8 mouse cellular contexts compared by ENCODE assay signal in genomic region chr9:120570741-120571592, GRCm38 (mm10). TPM values are rescaled to one million over a fixed set of nuclear protein-coding genes. Genes with fewer than 3 reads are reported as not detected.
DNase-seq lines count a peak whose midpoint lies in the region; ATAC-seq and TF ChIP-seq lines count a peak whose summit lies in the region.

TSS of gene Rpl14 (plus strand) at chr9:120571444.

- intact Hi-C loops in left cerebral cortex, postnatal 10 days (cut with DNase I) = loop anchor here (2.0 to 10.0 kb wide), 2 partner anchors 68 to 804 kb away; no protein-coding TSS in a partner anchor

- peak; percentile 95 for TF ChIP-seq POLR2A in cortical plate, adult 2 months (IDR thresholded peaks at IDR 0.05; ENCODE audit: extremely low read depth, insufficient read depth, low read length)

- DNase-seq in gastrocnemius, postnatal 10 days = peak; percentile 99
- DNase-seq in left cerebral cortex, postnatal 10 days (ENCODE audit: extremely low spot score in 1 of 2, low spot score in 2 of 2) = peak; percentile 97 to 99
- peak; percentile 99 for DNase-seq in right cerebral cortex, postnatal 25 days
- DNase-seq in urinary bladder, postnatal 4 days (ENCODE audit: low spot score in 2 of 2) = peak; percentile 97 to 99

- peak within 1 kb of the TSS; percentile 58 for H3K4me3 ChIP-seq in cortical plate, adult 2 months (ENCODE audit: insufficient read depth, low read length)

- TF ChIP-seq CTCF in cortical plate, adult 2 months (IDR thresholded peaks at IDR 0.05; ENCODE audit: extremely low read depth, insufficient read depth, low read length) = no peak

- H3K4me1 ChIP-seq in cortical plate, adult 2 months (ENCODE audit: control insufficient read depth, insufficient read depth, low read length) = peaks cover 3% of the 10 kb centered on the region; the same call in 1 of the 2 replicates

- ATAC-seq in activated CD4-positive, CD25-positive, alpha-beta regulatory T cell, adult 4 months = peak; percentile 98
- ATAC-seq in inflammation-experienced regulatory T-cells, adult 6 months = peak; percentile 95
- ATAC-seq in megakaryocyte-erythroid progenitor cell, adult 5-6 weeks (replicated peaks; ENCODE audit: low FRiP score, low TSS enrichment, poor library complexity, severe bottlenecking) = peak; percentile 87

- 0 out of 2 replicates have a peak within 1 kb of the TSS, but pooled peaks have one; percentile 48 for H3K27ac ChIP-seq in cortical plate, adult 2 months (ENCODE audit: insufficient read depth, low read length)

RNA-seq across cellular contexts. Expression of gene Rpl14, which starts in this region (rescaled TPM):
- 1,000 to 10,000 TPM; 2,156 to 2,621 TPM for polyA plus RNA-seq in activated CD4-positive, CD25-positive, alpha-beta regulatory T cell, adult 4 months (2017; shearing (Covaris generic))
- polyA plus RNA-seq in cortical plate, adult 2 months (2012; rRNA removed) = 326 and 355 TPM in 2 replicates
- 100 to 1,000 TPM; 538 to 546 TPM for total RNA-seq in gastrocnemius, postnatal 10 days (2021)
- 1,000 to 10,000 TPM; 1,512 to 2,767 (median 2,161) TPM for polyA plus RNA-seq in inflammation-experienced regulatory T-cells, adult 6 months (2017; shearing (Covaris generic))
- total RNA-seq in left cerebral cortex, postnatal 10 days (2021) = 100 to 1,000 TPM; 273 to 293 TPM
- total RNA-seq in megakaryocyte-erythroid progenitor cell, adult 5-6 weeks (2014; fragmentation: Nextera tagmentation) = 2,590 and 2,648 TPM in 2 replicates
- total RNA-seq in megakaryocyte-erythroid progenitor cell, adult 5-6 weeks (2017) = 3,531 and 3,679 TPM in 2 replicates

Comparison
In these comparisons a context has a peak if more than half of its experiments do, and no peak if none do; other contexts are left out.
1. Peak in every context shown above with its lines: DNase-seq, ATAC-seq, H3K4me3 ChIP-seq and H3K27ac ChIP-seq.
2. RNA of gene Rpl14 (total RNA-seq): 2,590 to 3,679 TPM in megakaryocyte-erythroid progenitor cell, adult 5-6 weeks; 538 to 546 TPM in gastrocnemius, postnatal 10 days and 273 to 293 TPM in left cerebral cortex, postnatal 10 days; every median in the first group is over 4 times any median in the second.